In the genomic region with DNA sequence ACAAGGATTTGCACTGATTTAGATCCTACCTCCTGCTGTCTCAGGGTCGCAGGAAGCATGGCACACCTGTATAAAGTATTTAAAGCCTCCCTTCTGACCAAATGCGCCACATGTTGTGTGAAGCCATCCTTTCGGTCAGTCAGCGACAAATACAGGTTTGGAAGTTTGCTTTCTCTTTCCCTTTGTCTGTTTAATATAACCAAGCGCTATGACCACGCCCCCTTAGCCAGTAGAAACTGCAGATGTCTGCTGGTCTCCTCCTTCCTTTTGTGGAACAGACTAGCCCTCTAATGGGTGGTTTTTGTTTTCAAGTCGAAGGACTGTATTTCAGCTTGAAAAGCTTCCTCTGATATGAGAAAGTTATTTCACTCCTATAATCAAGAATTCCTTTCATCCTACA, we compare ENCODE assay signal across 10 mouse cellular contexts.
DNase-seq lines count a peak whose midpoint lies in the region; ATAC-seq and TF ChIP-seq lines count a peak whose summit lies in the region.
"Had no signal": no experiment of that assay in that cellular context is flagged by ENCODE, and none has a peak within 500 bp of the region (broad histone marks: within the 10 kb centered on the region; RNA-seq: fewer than 3 reads in every experiment).

No protein-coding gene starts in this region.

- no peak for TF ChIP-seq CTCF in intestine, postnatal 0 days (IDR thresholded peaks at IDR 0.05; ENCODE audit: low read depth)

- H3K27me3 ChIP-seq in intestine, postnatal 0 days (replicated peaks; ENCODE audit: control insufficient read depth, insufficient read depth, low read length) = no peaks in the 10 kb centered on the region
- H3K27me3 ChIP-seq: neural tube, embryonic 12.5 days had no signal

- no peaks in the 10 kb centered on the region for H3K4me1 ChIP-seq in intestine, postnatal 0 days (replicated peaks; ENCODE audit: control insufficient read depth, insufficient read depth, low read length)

- H3K27ac ChIP-seq in intestine, postnatal 0 days (ENCODE audit: low read depth, low read length) = no peak overlapping the region
- H3K27ac ChIP-seq: neural tube, embryonic 12.5 days had no signal

- no peak for ATAC-seq in intestine, postnatal 0 days

- 40% methylated on average over 7 of the region's 7 CpGs for WGBS in intestine, postnatal 0 days

- H3K36me3 ChIP-seq in intestine, postnatal 0 days (ENCODE audit: control insufficient read depth, insufficient read depth) = no peaks in the 10 kb centered on the region
- H3K36me3 ChIP-seq: neural tube, embryonic 12.5 days had no signal

- H3K4me2 ChIP-seq in intestine, postnatal 0 days (replicated peaks; ENCODE audit: low read depth) = peak overlapping the region; percentile 40; the same call in 1 of the 2 replicates
- H3K4me2 ChIP-seq: neural tube, embryonic 12.5 days had no signal

- 0 out of 2 replicates have a peak overlapping the region, but pooled peaks have one; percentile 9 for H3K4me3 ChIP-seq in intestine, postnatal 0 days (ENCODE audit: low read depth, low read length)
- H3K4me3 ChIP-seq: neural tube, embryonic 12.5 days had no signal

- no peak overlapping the region for H3K9ac ChIP-seq in intestine, postnatal 0 days (ENCODE audit: low read depth, low read length)
- H3K9ac ChIP-seq: neural tube, embryonic 12.5 days had no signal

- no peaks in the 10 kb centered on the region for H3K9me3 ChIP-seq in intestine, postnatal 0 days (ENCODE audit: control insufficient read depth)
- H3K9me3 ChIP-seq: neural tube, embryonic 12.5 days had no signal

- peak; percentile 5 for DNase-seq in gastrocnemius, adult 18-20 months (ENCODE audit: low spot score)
- no peak for DNase-seq in gastrocnemius, adult 8-10 months (ENCODE audit: low spot score in 2 of 2)
- DNase-seq in ovary, postnatal 14 days (ENCODE audit: low spot score) = peak; percentile 13
- no peak for DNase-seq in ovary, postnatal 36 days (ENCODE audit: low spot score)
- no peak for DNase-seq in cerebellum, adult 8-10 months
- DNase-seq in cerebellum, adult 9-10 months = no peak
- no peak for DNase-seq in adrenal gland, adult (ENCODE audit: inconsistent age in 2 of 2, low spot score in 1 of 2)
- DNase-seq: cerebellum, adult 18-20 months had no signal

Comparison
In these comparisons a context has a peak if more than half of its experiments do, and no peak if none do; other contexts are left out.
1. DNase-seq: peak in gastrocnemius, adult 18-20 months (single experiment) and ovary, postnatal 14 days (single experiment); none in gastrocnemius, adult 8-10 months (0 of 2), ovary, postnatal 36 days (single experiment), cerebellum, adult 8-10 months (single experiment), cerebellum, adult 9-10 months (single experiment) and adrenal gland, adult (0 of 2).